Mouse (Mus musculus) lung, embryonic 14.5 days (tissue): Measurements from ENCODE around the gene Wipi1. TPM values are rescaled to one million over a fixed set of nuclear protein-coding genes. Genes with fewer than 3 reads are reported as not detected.
A peak's percentile ranks its signal among the peaks of the same experiment; 100 is the strongest.

Source experiments
- ATAC-seq: fragments of 200-750 bp; cut with Nextera tagmentation; 2 replicates; pipeline ENCODE4 v1.8.0; 2017; ENCODE audit warnings: mild to moderate bottlenecking, moderate TSS enrichment, moderate library complexity; ENCODE audit not compliant: insufficient read depth
- DNase-seq: peaks from one replicate; pipeline ENCODE4 v3.0.0-alpha.2; 2015
- H3K27ac ChIP-seq: fragments of 300-500 bp; sonication (generic); 2 replicates; pipeline ENCODE4 v1.5.1; 2014; ENCODE audit warnings: low read depth, mild to moderate bottlenecking, moderate library complexity
- H3K27me3 ChIP-seq: fragments of 300-500 bp; sonication (generic); 2 replicates; pipeline ENCODE4 v1.6.1; 2014; ENCODE audit warnings: low read length, control low read depth; ENCODE audit not compliant: insufficient read depth
- H3K36me3 ChIP-seq: fragments of 300-500 bp; sonication (generic); 2 replicates; pipeline ENCODE4 v1.6.1; 2014; ENCODE audit warnings: control low read depth; ENCODE audit not compliant: insufficient read depth
- H3K4me1 ChIP-seq: fragments of 300-500 bp; sonication (generic); 2 replicates; pipeline ENCODE4 v1.6.1; 2014; ENCODE audit warnings: antibody characterized with exemption, control low read depth; ENCODE audit not compliant: insufficient read depth
- H3K4me2 ChIP-seq: fragments of 300-500 bp; sonication (generic); 2 replicates; pipeline ENCODE4 v1.6.1; 2014; ENCODE audit warnings: mild to moderate bottlenecking
- H3K4me3 ChIP-seq: fragments of 300-500 bp; sonication (generic); 2 replicates; pipeline ENCODE4 v1.5.1; 2014; ENCODE audit warnings: low read depth, low read length
- H3K9ac ChIP-seq: fragments of 300-500 bp; sonication (generic); 2 replicates; pipeline ENCODE4 v1.6.1; 2014
- H3K9me3 ChIP-seq: fragments of 300-500 bp; sonication (generic); 2 replicates; pipeline ENCODE4 v1.6.1; 2016; ENCODE audit warnings: low read depth, low read length, control low read depth
- CTCF ChIP-seq: IDR thresholded peaks from 2 replicates; pipeline ENCODE4 v1.5.1; 2016; ENCODE audit warnings: antibody characterized with exemption, low read depth
- WGBS: fragments of 180-500 bp; shearing (Covaris S2); extraction: QIAGEN DNeasy Blood & Tissue Kit; methylation state at CpG from one replicate; pipeline ENCODE4 v1.1.7; 2014; 5-methylcytosine and 5-hydroxymethylcytosine counted together
- polyA plus RNA-seq: library from polyadenylated mRNA; unstranded; fragments of >200 nt; fragmentation: Nextera tagmentation; extraction: Ambion mirVana; gene quantifications from 2 replicates; pipeline ENCODE4 v1.2.1, GENCODE M21; 2014

Wipi1 gene
- polyA plus RNA-seq, 1 experiment from 2014 or later = 24.9 TPM

DNA sequence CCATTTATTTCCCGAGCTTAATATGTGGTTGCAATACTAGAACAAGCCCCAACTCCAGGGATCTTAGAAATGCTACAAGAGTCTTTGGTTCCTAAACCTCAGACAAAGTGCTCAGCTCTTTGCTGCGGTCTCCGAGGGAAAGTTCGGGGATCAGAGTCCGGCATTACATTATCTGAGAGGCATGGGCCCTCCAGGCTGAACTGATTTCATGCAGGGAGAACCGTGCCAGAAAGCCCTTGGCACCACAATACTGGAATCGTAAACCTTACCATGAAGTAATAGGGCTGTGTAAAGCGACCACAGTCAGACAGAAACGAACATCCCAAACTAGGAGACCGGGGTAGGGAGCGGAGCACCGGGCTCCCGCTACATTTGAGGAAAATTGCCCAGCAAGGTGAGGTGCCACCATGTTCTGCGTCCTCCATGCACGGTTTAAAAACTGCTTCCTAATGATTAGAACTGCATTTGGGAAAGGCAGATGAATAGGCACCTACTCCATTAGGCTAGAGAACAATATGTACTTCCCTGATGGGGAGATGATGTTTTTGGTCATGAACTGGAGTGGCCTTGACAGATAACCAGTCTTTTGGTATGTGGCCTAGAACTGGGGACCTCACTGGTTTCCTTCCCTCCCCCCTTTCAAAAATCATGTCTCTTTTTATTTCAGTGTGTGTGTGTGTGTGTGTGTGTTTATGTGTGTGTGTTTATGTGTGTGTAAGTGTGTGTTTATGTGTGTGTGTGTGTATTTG lies 47.1 kb downstream of the Wipi1 start:
- Histone ChIP-seq H3K4me3 (no peak overlapping the region), H3K4me2 (no peak overlapping the region), H3K27ac (no peak overlapping the region), H3K4me1 (peaks cover 10% of the 10 kb centered on the region; the same call in 1 of the 2 replicates), H3K9me3 (no peaks in the 10 kb centered on the region), H3K36me3 (no peaks in the 10 kb centered on the region), H3K9ac (no peak overlapping the region), H3K27me3 (no peaks in the 10 kb centered on the region)
- WGBS = 86% methylated on average over 15 of the region's 15 CpGs
- no peak for DNase-seq
- ATAC-seq = no peak
- no peak for TF ChIP-seq CTCF

DNA sequence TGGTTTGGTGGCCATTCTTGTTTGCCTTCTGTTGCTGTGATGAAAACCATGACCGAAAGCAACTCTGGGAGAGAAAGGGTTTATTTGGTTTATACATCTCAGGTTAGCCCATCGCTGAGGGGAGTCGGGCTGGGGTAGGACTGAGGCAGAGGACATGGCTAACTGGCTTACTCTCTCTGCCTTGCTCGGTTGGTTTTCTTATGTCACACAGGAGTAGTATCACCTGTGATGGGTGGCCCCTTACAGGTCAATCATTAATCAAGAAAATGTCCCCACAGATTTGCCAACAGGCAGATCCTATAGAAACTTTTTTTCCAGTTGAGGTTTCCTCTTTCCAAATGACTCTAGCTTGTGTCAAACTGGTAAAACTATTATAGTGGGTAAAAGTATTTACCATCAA lies 48.1 kb downstream of the Wipi1 start:
- no peaks in the 10 kb centered on the region for H3K36me3 ChIP-seq
- TF ChIP-seq CTCF = no peak
- H3K27ac ChIP-seq = no peak overlapping the region
- DNase-seq (no peak), ATAC-seq (no peak)
- H3K4me1 ChIP-seq = peaks cover 10% of the 10 kb centered on the region; the same call in 1 of the 2 replicates
- H3K4me3 ChIP-seq = no peak overlapping the region
- no peaks in the 10 kb centered on the region for H3K9me3 ChIP-seq
- H3K4me2 ChIP-seq = no peak overlapping the region
- no peaks in the 10 kb centered on the region for H3K27me3 ChIP-seq
- 70% methylated on average over 4 of the region's 4 CpGs for WGBS
- H3K9ac ChIP-seq = no peak overlapping the region

DNA sequence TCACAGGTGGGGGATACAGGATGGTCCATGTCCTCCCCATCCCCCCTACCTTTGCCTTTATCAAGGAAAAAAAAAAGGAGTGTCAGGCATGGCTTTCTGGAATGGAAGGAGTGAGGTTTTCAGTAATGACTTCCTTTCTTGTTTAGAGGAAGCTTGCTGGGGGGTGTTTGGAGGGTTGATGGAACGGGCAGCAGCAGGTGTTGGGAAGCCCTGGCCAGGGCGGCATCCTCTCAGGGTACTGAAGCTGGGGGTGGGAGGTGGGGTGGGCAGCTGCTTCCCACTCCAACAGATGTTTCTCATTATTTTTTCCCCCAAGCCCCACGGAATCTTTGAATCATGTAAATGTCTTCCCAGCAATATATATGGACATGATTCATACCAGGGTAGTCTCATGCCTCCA lies 50.3 kb downstream of the Wipi1 start:
- Histone ChIP-seq H3K27me3 (no peaks in the 10 kb centered on the region), H3K9ac (no peak overlapping the region), H3K4me3 (no peak overlapping the region), H3K36me3 (no peaks in the 10 kb centered on the region), H3K4me2 (no peak overlapping the region), H3K9me3 (no peaks in the 10 kb centered on the region), H3K4me1 (peaks cover 10% of the 10 kb centered on the region; the same call in 1 of the 2 replicates), H3K27ac (0 out of 2 replicates have a peak overlapping the region, but pooled peaks have one; percentile 30)
- TF ChIP-seq CTCF = no peak
- WGBS = 31% methylated on average over 3 of the region's 3 CpGs
- no peak for DNase-seq
- ATAC-seq = no peak; the same call in 1 of the 2 replicates

DNA sequence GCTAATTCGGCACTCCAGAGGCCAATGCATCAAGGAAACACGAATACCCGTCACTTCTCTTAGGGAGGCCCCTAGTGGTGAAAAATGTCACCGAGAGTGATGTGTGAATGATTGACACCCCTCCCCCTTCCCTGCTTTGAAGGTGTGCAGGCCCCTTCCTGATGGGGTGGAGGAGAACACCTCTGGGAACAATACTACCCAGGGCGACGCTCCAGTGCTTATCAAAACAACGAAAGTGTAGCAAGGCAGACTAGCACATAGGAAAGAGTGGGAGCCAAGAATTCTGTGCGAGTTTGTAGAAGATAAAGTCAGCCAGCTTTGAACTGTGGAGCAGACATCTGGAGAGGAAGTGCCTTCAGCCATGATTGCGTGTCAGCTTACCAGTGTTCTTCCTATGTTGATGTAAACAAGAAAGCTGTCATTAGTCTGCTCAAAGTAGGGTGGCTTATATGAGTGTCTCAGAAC lies 50.9 kb downstream of the Wipi1 start:
- peak overlapping the region; percentile 12; the same call in 1 of the 2 replicates for H3K27ac ChIP-seq
- ATAC-seq = peak; percentile 84

DNA sequence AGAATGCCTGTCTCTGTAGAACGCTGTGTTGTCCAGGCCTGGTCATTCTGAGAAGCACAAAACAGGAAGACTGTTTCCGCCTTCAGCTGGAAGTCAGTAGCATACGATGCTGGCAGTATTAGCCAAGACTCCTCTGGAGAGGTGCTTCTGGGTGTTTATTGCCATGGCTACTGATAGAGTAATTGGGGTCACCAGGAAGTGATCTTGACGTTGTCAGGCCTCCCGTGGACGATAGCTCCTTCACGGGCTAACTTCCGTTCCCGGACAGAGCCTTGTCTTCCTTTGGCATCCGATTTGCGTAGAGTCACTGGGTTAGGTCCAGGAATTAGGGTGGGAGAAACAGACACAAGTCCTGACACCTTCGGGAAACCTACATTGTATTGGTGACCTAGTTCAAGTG lies 52.5 kb downstream of the Wipi1 start:
- Histone ChIP-seq H3K9me3 (no peaks in the 10 kb centered on the region), H3K36me3 (no peaks in the 10 kb centered on the region), H3K4me2 (no peak overlapping the region), H3K4me1 (peaks cover 10% of the 10 kb centered on the region; the same call in 1 of the 2 replicates), H3K27ac (no peak overlapping the region), H3K4me3 (no peak overlapping the region), H3K27me3 (no peaks in the 10 kb centered on the region), H3K9ac (no peak overlapping the region)
- no peak for TF ChIP-seq CTCF
- DNase-seq = no peak
- no peak for ATAC-seq
- WGBS = 64% methylated on average over 12 of the region's 12 CpGs

More for the DNA sequence above, 50.9 kb downstream of the Wipi1 start:
- Histone ChIP-seq H3K4me2 (0 out of 2 replicates have a peak overlapping the region, but pooled peaks have one; percentile 12), H3K9me3 (no peaks in the 10 kb centered on the region), H3K36me3 (no peaks in the 10 kb centered on the region), H3K4me3 (no peak overlapping the region), H3K27me3 (no peaks in the 10 kb centered on the region), H3K4me1 (peaks cover 10% of the 10 kb centered on the region; the same call in 1 of the 2 replicates), H3K9ac (no peak overlapping the region)
- WGBS = 12% methylated on average over 9 of the region's 9 CpGs
- TF ChIP-seq CTCF = peak; percentile 72
- DNase-seq = peak; percentile 79

DNA sequence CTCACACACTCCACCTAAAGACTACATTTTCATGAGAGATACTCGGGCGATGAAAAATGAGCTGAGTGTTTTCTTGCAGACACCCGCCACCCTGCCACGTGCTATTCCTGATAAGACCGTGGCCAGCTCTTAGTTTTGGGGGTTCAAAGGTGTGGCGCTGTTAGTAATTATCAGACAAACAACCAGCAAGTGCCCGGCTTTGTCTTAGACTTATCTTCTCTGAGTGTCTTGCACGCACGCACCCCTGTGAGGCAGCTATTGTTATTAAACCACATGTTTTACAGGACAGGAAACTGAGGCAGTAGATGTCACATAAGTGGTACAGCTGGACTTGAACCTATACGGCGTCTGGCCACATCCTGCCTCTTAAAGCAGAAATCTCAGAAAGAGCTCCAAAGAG lies 54.3 kb downstream of the Wipi1 start:
- H3K27me3 ChIP-seq = no peaks in the 10 kb centered on the region
- no peaks in the 10 kb centered on the region for H3K36me3 ChIP-seq
- no peak for ATAC-seq
- H3K4me1 ChIP-seq = peaks cover 10% of the 10 kb centered on the region; the same call in 1 of the 2 replicates
- 48% methylated on average over 11 of the region's 11 CpGs for WGBS
- H3K9me3 ChIP-seq = no peaks in the 10 kb centered on the region
- H3K27ac ChIP-seq = no peak overlapping the region
- H3K9ac ChIP-seq = no peak overlapping the region
- H3K4me2 ChIP-seq = no peak overlapping the region
- H3K4me3 ChIP-seq = no peak overlapping the region
- TF ChIP-seq CTCF = no peak
- DNase-seq = no peak

DNA sequence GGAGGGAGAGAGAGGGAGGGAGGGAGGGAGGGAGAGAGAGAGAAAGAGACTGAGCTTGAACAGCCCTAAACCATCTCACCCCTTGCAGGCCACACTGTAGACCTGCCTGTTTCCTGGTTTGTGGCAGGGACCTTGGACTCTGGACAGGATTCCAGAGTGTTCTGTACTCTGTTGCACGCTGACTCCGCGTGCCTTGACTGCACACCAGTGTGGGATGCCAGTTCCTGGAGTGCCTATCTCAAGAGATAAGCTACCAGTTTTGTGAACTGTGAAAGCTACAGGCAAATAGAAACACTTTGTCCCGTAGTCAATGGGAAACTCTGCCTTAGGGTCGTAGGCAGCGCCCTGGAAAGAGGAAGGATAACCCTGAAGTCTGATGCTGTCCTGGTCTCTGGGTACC lies 55.6 kb downstream of the Wipi1 start:
- no peaks in the 10 kb centered on the region for H3K27me3 ChIP-seq
- no peak overlapping the region for H3K27ac ChIP-seq
- no peak overlapping the region for H3K9ac ChIP-seq
- no peaks in the 10 kb centered on the region for H3K36me3 ChIP-seq
- no peak for TF ChIP-seq CTCF
- no peak overlapping the region for H3K4me2 ChIP-seq
- no peak for DNase-seq
- WGBS = 72% methylated on average over 6 of the region's 6 CpGs
- ATAC-seq = no peak
- H3K4me3 ChIP-seq = no peak overlapping the region
- no peaks in the 10 kb centered on the region for H3K9me3 ChIP-seq
- peaks cover 7% of the 10 kb centered on the region; the same call in 1 of the 2 replicates for H3K4me1 ChIP-seq
